Mouse (Mus musculus): ENCODE results near the gene Olfr572. TPM values are rescaled to one million over a fixed set of nuclear protein-coding genes. Genes with fewer than 3 reads are reported as not detected.

The Olfr572 gene
- not detected in 2 replicates for polyA plus RNA-seq (2012; rRNA removed)

DNA sequence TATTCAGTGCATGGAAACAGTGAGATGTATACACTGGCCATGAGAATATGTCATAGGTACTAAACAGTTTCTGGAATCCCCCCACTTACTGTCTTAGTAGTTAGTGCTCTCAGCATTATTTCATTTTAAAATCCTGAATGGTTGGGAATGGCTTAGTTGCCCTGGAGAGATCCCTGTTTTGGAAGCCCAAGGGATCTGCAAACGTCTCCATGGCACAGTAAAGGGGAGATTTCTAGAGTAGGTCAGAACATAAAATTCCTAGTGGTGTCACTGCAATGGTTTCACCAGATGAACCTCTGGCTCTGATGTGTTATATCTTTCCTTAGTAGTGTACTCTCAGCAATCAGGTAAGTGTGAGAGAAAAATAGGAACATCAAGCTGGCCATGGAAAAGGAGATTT lies at the start of gene Olfr572:
Gene Olfr572 (plus strand): TSS at position 301 of the 400 bp plus-strand sequence.
- H3K36me3 ChIP-seq (ENCODE audit: control insufficient read depth, insufficient read depth, low read length): no peaks in the 10 kb centered on the region
- no peaks in the 10 kb centered on the region for H3K4me1 ChIP-seq (replicated peaks; ENCODE audit: control insufficient read depth, insufficient read depth, low read length)
- H3K4me3 ChIP-seq (ENCODE audit: control insufficient read depth, insufficient read depth, low read length): no peak within 1 kb of the TSS
- no peaks in the 10 kb centered on the region for H3K27me3 ChIP-seq (ENCODE audit: control insufficient read depth, insufficient read depth, low read length)
- no peak for DNase-seq
- TF ChIP-seq POLR2A (IDR thresholded peaks at IDR 0.05; ENCODE audit: control insufficient read depth, extremely low read depth, insufficient read depth, low read length, poor library complexity) (no peak), CTCF (IDR thresholded peaks at IDR 0.05; ENCODE audit: borderline replicate concordance, control insufficient read depth, extremely low read depth, insufficient read depth, low read length, poor library complexity) (no peak)
- no peak within 1 kb of the TSS for H3K27ac ChIP-seq (ENCODE audit: control insufficient read depth, insufficient read depth, low read length)
- 69% methylated on average over 1 of the region's 1 CpGs for WGBS

DNA sequence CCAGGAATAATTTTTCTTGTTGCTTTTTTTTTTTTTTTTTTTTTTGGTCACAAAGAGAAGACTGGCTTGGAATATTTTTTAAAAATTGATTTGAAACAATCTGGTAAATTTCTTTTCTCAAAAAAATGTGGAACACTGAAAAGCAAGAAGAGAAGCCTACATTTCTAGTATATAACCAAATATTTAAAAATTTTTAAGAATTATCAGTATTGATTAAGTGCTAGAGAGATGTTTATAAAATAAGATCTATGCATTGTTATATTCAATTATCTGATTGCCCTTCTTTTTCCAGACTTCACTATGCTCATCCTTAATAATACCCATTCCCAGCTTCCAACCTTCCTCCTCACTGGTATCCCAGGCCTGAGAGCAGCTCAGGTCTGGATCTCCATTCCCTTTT lies 47.4 kb upstream of the Olfr572 start, which contains the start of gene Olfr568:
Gene Olfr568 (plus strand): TSS at position 301 of the 400 bp plus-strand sequence.
- H3K4me3 ChIP-seq (ENCODE audit: control insufficient read depth, insufficient read depth, low read length): no peak within 1 kb of the TSS
- no peaks in the 10 kb centered on the region for H3K4me1 ChIP-seq (replicated peaks; ENCODE audit: control insufficient read depth, insufficient read depth, low read length)
- no peak for DNase-seq
- H3K36me3 ChIP-seq (ENCODE audit: control insufficient read depth, insufficient read depth, low read length): no peaks in the 10 kb centered on the region
- no peaks in the 10 kb centered on the region for H3K27me3 ChIP-seq (ENCODE audit: control insufficient read depth, insufficient read depth, low read length)
- no peak within 1 kb of the TSS for H3K27ac ChIP-seq (ENCODE audit: control insufficient read depth, insufficient read depth, low read length)
- no peak for TF ChIP-seq POLR2A (IDR thresholded peaks at IDR 0.05; ENCODE audit: control insufficient read depth, extremely low read depth, insufficient read depth, low read length, poor library complexity)
- TF ChIP-seq CTCF (IDR thresholded peaks at IDR 0.05; ENCODE audit: borderline replicate concordance, control insufficient read depth, extremely low read depth, insufficient read depth, low read length, poor library complexity): no peak

DNA sequence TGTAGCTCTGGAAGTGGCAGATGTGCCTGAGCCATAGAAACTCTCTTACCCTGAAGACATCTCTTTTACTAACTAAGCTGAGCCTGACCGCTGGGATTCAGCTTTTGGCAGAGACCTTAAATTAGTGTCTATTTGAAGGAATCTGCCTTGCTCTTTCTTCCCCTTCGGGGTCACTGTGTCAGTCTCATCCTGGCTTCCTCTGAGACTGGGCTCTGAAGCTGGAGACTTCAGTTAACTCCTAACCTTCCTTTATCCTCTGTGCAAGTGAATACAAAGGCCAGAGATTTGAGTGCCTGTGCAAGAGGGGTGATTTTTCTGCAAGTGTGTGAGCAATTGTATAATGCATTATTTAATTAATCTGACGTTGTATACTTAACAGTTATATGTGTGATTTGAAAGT lies 33.4 kb upstream of the Olfr572 start, which contains the start of gene Olfr569:
Gene Olfr569 (minus strand): TSS at position 101 of the 400 bp plus-strand sequence.
- no peaks in the 10 kb centered on the region for H3K4me1 ChIP-seq (replicated peaks; ENCODE audit: control insufficient read depth, insufficient read depth, low read length)
- H3K27ac ChIP-seq (ENCODE audit: control insufficient read depth, insufficient read depth, low read length): no peak within 1 kb of the TSS
- H3K27me3 ChIP-seq (ENCODE audit: control insufficient read depth, insufficient read depth, low read length): no peaks in the 10 kb centered on the region
- H3K36me3 ChIP-seq (ENCODE audit: control insufficient read depth, insufficient read depth, low read length): no peaks in the 10 kb centered on the region
- H3K4me3 ChIP-seq (ENCODE audit: control insufficient read depth, insufficient read depth, low read length): no peak within 1 kb of the TSS
- DNase-seq: no peak
- whole genome bisulfite sequencing: 82% methylated on average over 3 of the region's 3 CpGs
- TF ChIP-seq POLR2A (IDR thresholded peaks at IDR 0.05; ENCODE audit: control insufficient read depth, extremely low read depth, insufficient read depth, low read length, poor library complexity) (no peak), CTCF (IDR thresholded peaks at IDR 0.05; ENCODE audit: borderline replicate concordance, control insufficient read depth, extremely low read depth, insufficient read depth, low read length, poor library complexity) (no peak)

DNA sequence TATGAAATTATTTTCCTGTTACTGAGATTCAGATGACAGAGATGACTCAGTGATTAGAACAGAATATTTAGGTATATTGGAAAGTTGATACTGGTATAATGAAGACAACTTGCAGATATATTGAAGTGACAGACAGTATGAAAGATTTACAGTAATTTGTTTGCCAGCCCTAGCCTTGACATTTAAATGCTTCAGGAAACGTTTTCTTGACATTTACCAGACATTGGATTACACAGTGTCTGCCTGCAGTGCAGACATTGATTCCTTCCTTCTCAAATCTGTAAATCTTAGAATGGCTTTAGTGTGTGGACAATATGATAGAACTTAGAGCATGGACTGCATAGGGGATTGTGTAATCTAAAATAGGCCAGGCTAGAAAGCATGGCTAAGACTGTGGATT lies 8.9 kb upstream of the Olfr572 start:
- no peak for TF ChIP-seq CTCF (IDR thresholded peaks at IDR 0.05; ENCODE audit: borderline replicate concordance, control insufficient read depth, extremely low read depth, insufficient read depth, low read length, poor library complexity)
- TF ChIP-seq POLR2A (IDR thresholded peaks at IDR 0.05; ENCODE audit: control insufficient read depth, extremely low read depth, insufficient read depth, low read length, poor library complexity): no peak
- DNase-seq: no peak
- no peaks in the 10 kb centered on the region for H3K27me3 ChIP-seq (ENCODE audit: control insufficient read depth, insufficient read depth, low read length)
- no peaks in the 10 kb centered on the region for H3K4me1 ChIP-seq (replicated peaks; ENCODE audit: control insufficient read depth, insufficient read depth, low read length)
- H3K4me3 ChIP-seq (ENCODE audit: control insufficient read depth, insufficient read depth, low read length): no peak overlapping the region
- 19% methylated on average over 1 of the region's 1 CpGs for WGBS
- H3K27ac ChIP-seq (ENCODE audit: control insufficient read depth, insufficient read depth, low read length): no peak overlapping the region
- H3K36me3 ChIP-seq (ENCODE audit: control insufficient read depth, insufficient read depth, low read length): no peaks in the 10 kb centered on the region

DNA sequence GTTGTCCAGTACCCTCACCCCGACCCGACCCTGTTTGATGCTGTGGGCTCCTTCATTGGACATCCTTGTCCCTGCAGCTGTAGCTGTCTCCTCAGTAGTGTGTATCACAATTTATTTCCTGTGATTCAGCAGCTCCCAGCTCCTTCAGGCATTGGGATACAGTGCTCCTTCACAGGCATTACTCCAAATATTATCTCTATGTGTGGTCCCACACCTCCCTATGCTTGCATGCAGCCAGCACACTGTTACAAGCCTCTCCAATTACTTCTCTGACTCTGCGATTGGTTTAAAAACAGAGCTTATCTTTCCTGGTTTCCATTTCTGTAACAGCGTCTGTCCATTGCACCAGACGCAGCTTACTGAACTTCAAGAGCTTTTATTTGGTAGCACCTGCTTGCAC lies 7.8 kb upstream of the Olfr572 start:
- no peak for TF ChIP-seq POLR2A (IDR thresholded peaks at IDR 0.05; ENCODE audit: control insufficient read depth, extremely low read depth, insufficient read depth, low read length, poor library complexity)
- no peak for TF ChIP-seq CTCF (IDR thresholded peaks at IDR 0.05; ENCODE audit: borderline replicate concordance, control insufficient read depth, extremely low read depth, insufficient read depth, low read length, poor library complexity)
- H3K4me1 ChIP-seq (replicated peaks; ENCODE audit: control insufficient read depth, insufficient read depth, low read length): no peaks in the 10 kb centered on the region
- H3K27me3 ChIP-seq (ENCODE audit: control insufficient read depth, insufficient read depth, low read length): no peaks in the 10 kb centered on the region
- H3K4me3 ChIP-seq (ENCODE audit: control insufficient read depth, insufficient read depth, low read length): no peak overlapping the region
- no peaks in the 10 kb centered on the region for H3K36me3 ChIP-seq (ENCODE audit: control insufficient read depth, insufficient read depth, low read length)
- H3K27ac ChIP-seq (ENCODE audit: control insufficient read depth, insufficient read depth, low read length): no peak overlapping the region
- 87% methylated on average over 5 of the region's 5 CpGs for WGBS
- no peak for DNase-seq

DNA sequence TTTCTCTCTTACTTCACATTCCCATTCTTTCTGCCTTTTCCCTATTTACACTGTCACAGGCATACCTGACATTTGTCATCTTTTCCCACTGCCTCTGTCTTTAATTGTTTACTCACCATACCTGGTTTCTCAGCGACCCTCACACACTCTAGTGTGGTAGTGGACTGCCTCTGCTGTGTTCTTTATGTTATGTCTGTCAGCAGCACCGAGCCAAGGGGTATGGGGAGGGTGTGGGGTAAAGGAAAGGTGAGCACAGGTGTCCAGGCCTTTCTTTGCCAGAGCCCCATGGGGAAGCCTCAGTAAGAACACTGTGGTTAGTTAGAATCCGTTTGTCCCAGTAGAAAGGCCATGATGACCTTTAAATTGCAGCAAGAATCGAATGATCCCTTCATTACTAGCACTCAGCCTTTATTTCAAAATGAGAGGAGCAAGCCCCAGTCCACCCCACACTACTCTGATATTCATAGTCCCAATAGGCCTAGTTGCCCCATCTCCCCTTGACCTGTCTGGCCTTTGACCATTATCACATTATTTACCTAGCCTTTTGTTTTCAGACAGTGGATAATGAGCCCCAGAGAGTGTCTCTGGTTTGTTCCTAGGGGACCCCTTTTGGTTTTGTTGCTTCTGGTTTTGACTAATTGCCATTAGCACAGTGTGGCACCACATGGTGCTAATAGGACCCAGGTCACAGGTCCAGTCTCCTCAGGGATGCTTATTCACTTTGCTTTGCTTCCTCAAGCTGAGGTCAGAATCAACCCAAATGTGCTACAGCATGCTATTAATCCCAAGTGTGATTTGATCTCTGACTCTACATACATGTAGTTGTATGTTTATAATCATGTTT lies 7.0 kb upstream of the Olfr572 start, which contains the start of gene Olfr571:
Gene Olfr571 (minus strand): TSS at position 505 of the 844 bp plus-strand sequence.
- H3K27ac ChIP-seq (ENCODE audit: control insufficient read depth, insufficient read depth, low read length): no peak within 1 kb of the TSS
- H3K4me1 ChIP-seq (replicated peaks; ENCODE audit: control insufficient read depth, insufficient read depth, low read length): no peaks in the 10 kb centered on the region
- H3K27me3 ChIP-seq (ENCODE audit: control insufficient read depth, insufficient read depth, low read length): no peaks in the 10 kb centered on the region
- no peaks in the 10 kb centered on the region for H3K36me3 ChIP-seq (ENCODE audit: control insufficient read depth, insufficient read depth, low read length)
- TF ChIP-seq CTCF (IDR thresholded peaks at IDR 0.05; ENCODE audit: borderline replicate concordance, control insufficient read depth, extremely low read depth, insufficient read depth, low read length, poor library complexity) (no peak), POLR2A (IDR thresholded peaks at IDR 0.05; ENCODE audit: control insufficient read depth, extremely low read depth, insufficient read depth, low read length, poor library complexity) (no peak)
- 76% methylated on average over 4 of the region's 4 CpGs for WGBS
- H3K4me3 ChIP-seq (ENCODE audit: control insufficient read depth, insufficient read depth, low read length): no peak within 1 kb of the TSS
- no peak for DNase-seq
